Mouse (Mus musculus): ENCODE data around the gene Crebbp.

Crebbp gene

GRCm38 (mm10) chr16:4041646-4042045, 172.2 kb downstream of the Crebbp start:
- DNase-seq (ENCODE audit: low spot score), result no peak

GRCm38 (mm10) chr16:4040206-4040605, 173.6 kb downstream of the Crebbp start:
- no peak for DNase-seq (ENCODE audit: low spot score)

GRCm38 (mm10) chr16:4037690-4038089, 176.1 kb downstream of the Crebbp start:
- no peak for DNase-seq (ENCODE audit: low spot score)

- DNase-seq (ENCODE audit: low spot score), result no peak
Observed at GRCm38 (mm10) chr16:4036807-4037206, 177.0 kb downstream of the Crebbp start, which contains the start of gene Dnase1. TSS of gene Dnase1 (plus strand) at chr16:4036942.

- no peak for DNase-seq (ENCODE audit: low spot score)
Observed at GRCm38 (mm10) chr16:4035575-4035974, 178.2 kb downstream of the Crebbp start.

- DNase-seq (ENCODE audit: low spot score), result no peak
Observed at GRCm38 (mm10) chr16:4034476-4034875, 179.3 kb downstream of the Crebbp start.

GRCm38 (mm10) chr16:4033971-4034370, 179.8 kb downstream of the Crebbp start:
- DNase-seq (ENCODE audit: low spot score), result no peak

GRCm38 (mm10) chr16:4032341-4032748, 181.5 kb downstream of the Crebbp start:
- DNase-seq (ENCODE audit: low spot score), result no peak

GRCm38 (mm10) chr16:4031441-4032274, 182.1 kb downstream of the Crebbp start:
- no peak for DNase-seq (ENCODE audit: low spot score)
